Mouse (Mus musculus): ENCODE data around the gene Slc35a1. TPM values are rescaled to one million over a fixed set of nuclear protein-coding genes. Genes with fewer than 3 reads are reported as not detected.
A peak's percentile ranks its signal among the peaks of the same experiment; 100 is the strongest.
"Not testable (repeated sequence)": the region's sequence is repeated elsewhere in the genome, so short reads cannot be mapped to it uniquely, and the experiment has no call there.

Gene Slc35a1
- polyA plus RNA-seq (2016; fragmentation: Nextera tagmentation; extraction: Ambion mirVana), result 46.1 and 48.6 TPM in 2 replicates

DNA sequence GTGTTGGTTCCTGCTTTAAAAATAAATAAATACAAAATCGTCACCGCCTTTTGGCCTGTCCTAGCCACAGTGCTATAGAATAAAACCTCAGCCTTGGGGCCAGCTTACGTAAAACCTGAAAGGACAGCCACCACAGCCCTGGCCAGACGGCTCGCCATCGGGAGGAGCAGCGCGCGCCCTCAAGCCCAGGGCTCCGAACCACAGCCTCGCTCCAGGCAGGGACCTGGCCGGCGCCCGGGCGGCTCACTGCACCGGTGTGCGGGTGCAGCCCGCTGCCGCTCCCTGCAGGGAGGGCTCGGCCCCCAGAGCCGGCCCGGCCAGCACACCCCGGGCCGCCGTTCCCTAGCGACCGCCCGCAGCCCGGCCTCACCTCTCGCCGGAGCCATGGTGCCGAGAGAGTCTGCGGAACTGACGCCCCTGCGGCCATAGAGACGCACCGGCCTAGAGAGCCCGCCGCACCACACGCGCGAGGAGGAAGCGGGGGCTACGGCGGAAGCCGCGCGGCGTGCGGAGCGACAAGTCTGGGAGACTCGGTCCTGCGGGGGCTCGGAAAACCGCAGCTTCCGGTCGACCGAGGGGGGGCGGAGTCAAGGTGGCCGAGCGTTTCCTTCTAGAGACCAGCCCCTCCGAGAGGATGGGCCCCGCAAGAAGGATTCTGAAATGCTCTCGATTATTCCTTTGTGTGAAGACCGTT, at the start of gene Slc35a1:
Slc35a1 (minus strand) TSS at position 565 of the 694 bp plus-strand sequence.
- Histone ChIP-seq H3K9ac (peak within 1 kb of the TSS; percentile 93), H3K9me3 (replicated peaks) (no peaks in the 10 kb centered on the region), H3K4me3 (peak within 1 kb of the TSS; percentile 86), H3K36me3 (peaks cover 5% of the 10 kb centered on the region), H3K27me3 (replicated peaks) (no peaks in the 10 kb centered on the region), H3K27ac (ENCODE audit: poor library complexity, severe bottlenecking) (peak within 1 kb of the TSS; percentile 94), H3K4me2 (peak within 1 kb of the TSS; percentile 70), H3K4me1 (replicated peaks) (peaks cover 8% of the 10 kb centered on the region)
- WGBS, result under 1% methylated on average over 65 of the region's 65 CpGs
- ATAC-seq (ENCODE audit: insufficient number of reproducible peaks, low FRiP score), result peak; percentile 95

- no peak overlapping the region for H3K4me2 ChIP-seq
- 74% methylated on average over 3 of the region's 3 CpGs for WGBS
- H3K4me1 ChIP-seq (replicated peaks), result peaks cover 3% of the 10 kb centered on the region; the same call in 1 of the 2 replicates
- H3K36me3 ChIP-seq, result no peaks in the 10 kb centered on the region
- no peaks in the 10 kb centered on the region for H3K9me3 ChIP-seq (replicated peaks)
- no peak overlapping the region for H3K4me3 ChIP-seq
- H3K27ac ChIP-seq (ENCODE audit: poor library complexity, severe bottlenecking), result no peak overlapping the region
- no peak overlapping the region for H3K9ac ChIP-seq
- no peak for ATAC-seq (ENCODE audit: insufficient number of reproducible peaks, low FRiP score)
- H3K27me3 ChIP-seq (replicated peaks), result no peaks in the 10 kb centered on the region
These were observed 47.2 kb upstream of the Slc35a1 start for GRCm38 (mm10) chr4:34734461-34734860.

- not testable (repeated sequence) for H3K9ac ChIP-seq; H3K27me3 ChIP-seq (replicated peaks); H3K36me3 ChIP-seq; H3K9me3 ChIP-seq (replicated peaks); H3K4me1 ChIP-seq (replicated peaks); H3K27ac ChIP-seq (ENCODE audit: poor library complexity, severe bottlenecking); H3K4me2 ChIP-seq; ATAC-seq (ENCODE audit: insufficient number of reproducible peaks, low FRiP score); H3K4me3 ChIP-seq
- WGBS, result 21% methylated on average over 2 of the region's 2 CpGs
These were observed 46.2 kb upstream of the Slc35a1 start for GRCm38 (mm10) chr4:34733415-34733814.

GRCm38 (mm10) chr4:34729851-34730341, 42.7 kb upstream of the Slc35a1 start, which contains the start of gene Cfap206:
Gene Cfap206 (minus strand): TSS chr4:34730206.
- Histone ChIP-seq H3K27ac (ENCODE audit: poor library complexity, severe bottlenecking) (no peak within 1 kb of the TSS), H3K9me3 (replicated peaks) (no peaks in the 10 kb centered on the region), H3K4me2 (peak within 1 kb of the TSS; percentile 87), H3K36me3 (no peaks in the 10 kb centered on the region), H3K4me1 (replicated peaks) (peaks cover 3% of the 10 kb centered on the region; the same call in 1 of the 2 replicates), H3K27me3 (replicated peaks) (no peaks in the 10 kb centered on the region), H3K9ac (peak within 1 kb of the TSS; percentile 64), H3K4me3 (peak within 1 kb of the TSS; percentile 60)
- ATAC-seq (ENCODE audit: insufficient number of reproducible peaks, low FRiP score), result peak; percentile 87
- WGBS, result under 1% methylated on average over 38 of the region's 38 CpGs

DNA sequence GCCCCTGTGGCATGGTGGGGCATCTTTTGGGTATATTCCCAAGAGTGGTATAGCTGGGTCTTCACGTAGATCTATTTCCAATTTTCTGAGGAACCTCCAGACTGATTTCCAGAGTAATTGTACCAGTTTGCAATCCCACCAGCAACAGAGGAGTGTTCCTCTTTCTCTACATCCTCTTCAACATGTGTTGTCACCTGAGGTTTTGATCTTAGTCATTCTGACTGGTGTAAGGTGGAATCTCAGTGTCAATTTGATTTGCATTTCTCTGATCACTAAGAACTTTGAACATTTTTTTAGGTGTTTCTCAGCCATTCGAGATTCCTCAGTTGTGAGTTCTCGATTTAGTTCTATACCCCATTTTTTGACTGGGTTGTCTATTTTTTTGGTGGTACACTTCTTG, 38.5 kb upstream of the Slc35a1 start:
- H3K4me2 ChIP-seq; H3K9me3 ChIP-seq (replicated peaks); H3K27me3 ChIP-seq (replicated peaks); H3K9ac ChIP-seq; H3K4me3 ChIP-seq; H3K4me1 ChIP-seq (replicated peaks); ATAC-seq (ENCODE audit: insufficient number of reproducible peaks, low FRiP score); H3K36me3 ChIP-seq; H3K27ac ChIP-seq (ENCODE audit: poor library complexity, severe bottlenecking): not testable (repeated sequence)
- WGBS, result 79% methylated on average over 3 of the region's 3 CpGs

DNA sequence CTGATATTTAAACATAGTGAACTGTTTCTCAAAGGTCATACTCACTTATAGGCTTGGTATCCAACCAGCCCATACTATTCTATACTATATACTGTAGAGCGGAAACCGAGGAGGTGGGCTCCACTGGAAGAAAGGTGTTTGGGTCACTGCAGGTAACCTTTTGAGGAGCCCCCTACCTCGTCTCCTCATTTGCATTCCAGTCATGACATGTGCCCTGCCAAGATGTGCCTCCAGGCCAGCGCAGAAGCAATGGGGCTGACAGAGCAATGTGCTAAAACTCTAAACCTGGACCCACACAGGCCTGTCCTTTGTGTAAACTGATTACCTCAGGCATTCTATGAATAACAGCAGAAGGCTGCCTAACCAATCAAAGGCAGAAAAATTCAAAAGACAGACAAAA, 37.1 kb upstream of the Slc35a1 start:
- no peak overlapping the region for H3K27ac ChIP-seq (ENCODE audit: poor library complexity, severe bottlenecking)
- ATAC-seq (ENCODE audit: insufficient number of reproducible peaks, low FRiP score), result no peak
- H3K4me3 ChIP-seq, result no peak overlapping the region
- H3K4me2 ChIP-seq, result no peak overlapping the region
- H3K9me3 ChIP-seq (replicated peaks), result peaks cover 10% of the 10 kb centered on the region
- H3K36me3 ChIP-seq, result no peaks in the 10 kb centered on the region; the same call in 1 of the 2 replicates
- WGBS, result 59% methylated on average over 4 of the region's 4 CpGs
- H3K9ac ChIP-seq, result no peak overlapping the region
- H3K27me3 ChIP-seq (replicated peaks), result no peaks in the 10 kb centered on the region
- no peaks in the 10 kb centered on the region for H3K4me1 ChIP-seq (replicated peaks)

DNA sequence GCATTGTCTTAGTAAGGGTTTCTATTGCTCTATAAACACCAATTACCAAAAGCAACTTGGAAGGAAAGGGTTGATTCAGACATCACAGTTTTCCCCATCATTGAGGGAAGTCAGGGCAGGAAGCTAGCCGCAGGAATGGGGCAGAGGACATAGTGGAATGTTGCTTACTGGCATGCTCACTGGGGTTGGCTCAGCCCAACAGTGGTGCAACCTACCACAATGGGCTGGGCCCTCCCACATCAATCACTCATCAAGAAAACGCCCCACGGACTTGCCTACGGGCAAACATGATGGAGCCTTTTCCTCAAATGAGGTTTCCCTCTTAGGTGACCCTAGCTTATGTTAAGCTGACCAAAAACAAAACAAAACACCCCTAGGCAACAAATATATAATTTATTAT, 35.9 kb upstream of the Slc35a1 start:
- 70% methylated on average over 4 of the region's 4 CpGs for WGBS
- Histone ChIP-seq H3K9me3 (replicated peaks) (peaks cover 17% of the 10 kb centered on the region), H3K27me3 (replicated peaks) (no peaks in the 10 kb centered on the region), H3K9ac (no peak overlapping the region), H3K4me2 (no peak overlapping the region), H3K4me1 (replicated peaks) (no peaks in the 10 kb centered on the region), H3K4me3 (no peak overlapping the region), H3K36me3 (no peaks in the 10 kb centered on the region; the same call in 1 of the 2 replicates), H3K27ac (ENCODE audit: poor library complexity, severe bottlenecking) (no peak overlapping the region)
- no peak for ATAC-seq (ENCODE audit: insufficient number of reproducible peaks, low FRiP score)

GRCm38 (mm10) chr4:34720127-34720895, 33.1 kb upstream of the Slc35a1 start:
- Histone ChIP-seq H3K4me2 (no peak overlapping the region), H3K36me3 (no peaks in the 10 kb centered on the region; the same call in 1 of the 2 replicates), H3K9me3 (replicated peaks) (peaks cover 17% of the 10 kb centered on the region), H3K9ac (no peak overlapping the region), H3K27me3 (replicated peaks) (no peaks in the 10 kb centered on the region), H3K27ac (ENCODE audit: poor library complexity, severe bottlenecking) (no peak overlapping the region), H3K4me3 (no peak overlapping the region), H3K4me1 (replicated peaks) (no peaks in the 10 kb centered on the region)
- WGBS, result 81% methylated on average over 7 of the region's 7 CpGs
- ATAC-seq (ENCODE audit: insufficient number of reproducible peaks, low FRiP score), result no peak

DNA sequence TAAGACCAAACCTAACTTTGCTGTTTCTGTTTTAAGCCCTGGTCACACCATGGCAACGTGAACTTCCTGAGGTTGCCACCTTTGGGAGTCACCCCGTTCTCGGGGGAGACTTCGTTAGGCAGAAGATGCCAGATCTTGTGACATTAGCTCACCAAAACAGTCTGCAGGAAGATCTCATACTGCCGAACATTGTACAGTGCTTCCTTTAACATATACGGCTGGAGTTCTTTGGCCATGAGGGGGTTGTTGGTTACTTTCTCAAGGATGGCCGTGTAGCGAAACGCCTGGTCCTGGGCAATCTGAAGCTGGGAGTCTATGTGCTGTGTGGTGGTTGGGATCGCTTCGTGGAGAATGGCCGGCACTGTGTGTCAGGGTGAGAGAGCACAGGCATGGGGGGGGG, 32.2 kb upstream of the Slc35a1 start:
- H3K4me2 ChIP-seq, result no peak overlapping the region
- no peaks in the 10 kb centered on the region; the same call in 1 of the 2 replicates for H3K36me3 ChIP-seq
- H3K27ac ChIP-seq (ENCODE audit: poor library complexity, severe bottlenecking), result no peak overlapping the region
- no peak overlapping the region for H3K4me3 ChIP-seq
- no peaks in the 10 kb centered on the region for H3K4me1 ChIP-seq (replicated peaks)
- 91% methylated on average over 12 of the region's 12 CpGs for WGBS
- H3K9me3 ChIP-seq (replicated peaks), result peaks cover 17% of the 10 kb centered on the region
- H3K27me3 ChIP-seq (replicated peaks), result no peaks in the 10 kb centered on the region
- no peak for ATAC-seq (ENCODE audit: insufficient number of reproducible peaks, low FRiP score)
- no peak overlapping the region for H3K9ac ChIP-seq

DNA sequence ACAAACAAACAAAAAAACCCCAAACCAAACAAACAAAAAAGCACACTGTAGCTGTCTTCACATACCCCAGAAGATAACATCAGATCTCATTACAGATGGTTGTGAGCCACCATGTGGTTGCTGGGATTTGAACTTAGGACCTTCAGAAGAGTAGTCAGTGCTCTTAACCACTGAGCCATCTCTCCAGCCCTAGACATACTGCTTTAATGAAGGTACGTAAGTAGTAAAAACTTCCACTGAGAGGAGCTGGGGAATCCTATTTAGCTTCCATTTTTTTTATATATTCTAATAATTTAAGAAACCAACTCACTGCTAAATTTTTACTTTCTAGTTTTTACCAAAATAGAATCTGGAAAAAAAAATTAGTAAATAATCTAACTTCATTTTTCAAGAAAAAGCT, 27.8 kb upstream of the Slc35a1 start:
- no peak overlapping the region for H3K4me3 ChIP-seq
- ATAC-seq (ENCODE audit: insufficient number of reproducible peaks, low FRiP score), result no peak
- H3K36me3 ChIP-seq, result no peaks in the 10 kb centered on the region
- no peak overlapping the region for H3K9ac ChIP-seq
- no peaks in the 10 kb centered on the region for H3K4me1 ChIP-seq (replicated peaks)
- no peak overlapping the region for H3K4me2 ChIP-seq
- H3K27ac ChIP-seq (ENCODE audit: poor library complexity, severe bottlenecking), result no peak overlapping the region
- WGBS, result 75% methylated on average over 1 of the region's 1 CpGs
- H3K9me3 ChIP-seq (replicated peaks), result peaks cover 20% of the 10 kb centered on the region
- no peaks in the 10 kb centered on the region for H3K27me3 ChIP-seq (replicated peaks)

- Histone ChIP-seq H3K9me3 (replicated peaks) (peaks cover 8% of the 10 kb centered on the region; the same call in 1 of the 2 replicates), H3K27ac (ENCODE audit: poor library complexity, severe bottlenecking) (no peak overlapping the region), H3K4me3 (no peak overlapping the region), H3K36me3 (no peaks in the 10 kb centered on the region), H3K27me3 (replicated peaks) (no peaks in the 10 kb centered on the region), H3K9ac (no peak overlapping the region), H3K4me1 (replicated peaks) (no peaks in the 10 kb centered on the region), H3K4me2 (no peak overlapping the region)
- WGBS, result 62% methylated on average over 3 of the region's 3 CpGs
- no peak for ATAC-seq (ENCODE audit: insufficient number of reproducible peaks, low FRiP score)
These were observed 20.9 kb upstream of the Slc35a1 start for GRCm38 (mm10) chr4:34708127-34708526.

Data from heart, embryonic 12.5 days (tissue).